Mouse (Mus musculus): ENCODE data around the gene Fbxl4.
A peak's percentile ranks its signal among the peaks of the same experiment; 100 is the strongest.

The Fbxl4 gene

GRCm38 (mm10) chr4:22476967-22477710 lies 119.8 kb downstream of the Fbxl4 start:
- peak; percentile 81 to 85 for DNase-seq (ENCODE audit: low spot score in 2 of 2)

- DNase-seq (ENCODE audit: low spot score in 2 of 2) = peak in 1 of 2 experiments; percentile 61
Observed at GRCm38 (mm10) chr4:22477711-22478230, 120.4 kb downstream of the Fbxl4 start.

- no peak for DNase-seq (ENCODE audit: low spot score in 2 of 2)
Observed at GRCm38 (mm10) chr4:22478488-22479367, 121.4 kb downstream of the Fbxl4 start.

- DNase-seq (ENCODE audit: low spot score in 2 of 2) = no peak
Observed at GRCm38 (mm10) chr4:22479368-22480090, 122.2 kb downstream of the Fbxl4 start.

- DNase-seq (ENCODE audit: low spot score in 2 of 2) = no peak
Observed at GRCm38 (mm10) chr4:22480091-22480857, 122.9 kb downstream of the Fbxl4 start.

GRCm38 (mm10) chr4:22480858-22481205 lies 123.5 kb downstream of the Fbxl4 start:
- DNase-seq (ENCODE audit: low spot score in 2 of 2) = no peak

GRCm38 (mm10) chr4:22482118-22482517 lies 124.8 kb downstream of the Fbxl4 start:
- DNase-seq (ENCODE audit: low spot score in 2 of 2) = no peak

- no peak for DNase-seq (ENCODE audit: low spot score in 2 of 2)
Observed at GRCm38 (mm10) chr4:22482756-22483280, 125.5 kb downstream of the Fbxl4 start.

GRCm38 (mm10) chr4:22483548-22483947 lies 126.2 kb downstream of the Fbxl4 start:
- DNase-seq (ENCODE audit: low spot score in 2 of 2) = no peak
